Mouse (Mus musculus): ENCODE measurements around the gene Sbsn. TPM values are rescaled to one million over a fixed set of nuclear protein-coding genes. Genes with fewer than 3 reads are reported as not detected.

Sbsn gene
- polyA plus RNA-seq (2017; shearing (Covaris generic)): 1.1 TPM

GRCm38 (mm10) chr7:30751086-30751669, at the start of gene Sbsn:
Gene Sbsn (plus strand): TSS chr7:30751471.

GRCm38 (mm10) chr7:30711942-30712341, 39.3 kb upstream of the Sbsn start, which contains the start of gene Atp4a:
Gene Atp4a (plus strand): TSS chr7:30712209.

GRCm38 (mm10) chr7:30729396-30730063, 21.7 kb upstream of the Sbsn start, which contains the start of gene Tmem147:
Gene Tmem147 (minus strand): TSS chr7:30729540.

GRCm38 (mm10) chr7:30743617-30744016, 7.7 kb upstream of the Sbsn start, which contains the start of gene Gapdhs:
Gene Gapdhs (minus strand): TSS chr7:30743681.

GRCm38 (mm10) chr7:30763456-30763855, 12.2 kb downstream of the Sbsn start, which contains the start of gene Dmkn:
Gene Dmkn (plus strand): TSS chr7:30763756.

GRCm38 (mm10) chr7:30787377-30788022, 36.2 kb downstream of the Sbsn start, which contains the start of gene Krtdap:
Gene Krtdap (plus strand): TSS chr7:30787896.

Other genes starting within 250 kb of the Sbsn start
- 1.8 TPM for gene Arhgap33, start 216.4 kb upstream of the Sbsn start, polyA plus RNA-seq (2017; shearing (Covaris generic))
- 5.2 TPM for gene Hspb6, start 199.3 kb upstream of the Sbsn start, polyA plus RNA-seq (2017; shearing (Covaris generic))
- 10.0 TPM for gene Proser3, start 199.2 kb upstream of the Sbsn start, polyA plus RNA-seq (2017; shearing (Covaris generic))
- 117 TPM for gene Lin37, start 191.6 kb upstream of the Sbsn start, polyA plus RNA-seq (2017; shearing (Covaris generic))
- gene U2af1l4, start 188.2 kb upstream of the Sbsn start, polyA plus RNA-seq (2017; shearing (Covaris generic)): 68.8 TPM
- 97.7 TPM for gene Gm49396, start 188.1 kb upstream of the Sbsn start, polyA plus RNA-seq (2017; shearing (Covaris generic))
- 274 TPM for gene Psenen, start 187.8 kb upstream of the Sbsn start, polyA plus RNA-seq (2017; shearing (Covaris generic))
- gene Igflr1, start 186.0 kb upstream of the Sbsn start, polyA plus RNA-seq (2017; shearing (Covaris generic)): 171 TPM
- 8.9 TPM for gene Kmt2b, start 162.7 kb upstream of the Sbsn start, polyA plus RNA-seq (2017; shearing (Covaris generic))
- 15.6 TPM for gene Zbtb32, start 152.6 kb upstream of the Sbsn start, polyA plus RNA-seq (2017; shearing (Covaris generic))
- 0.65 TPM for gene Upk1a, start 138.6 kb upstream of the Sbsn start, polyA plus RNA-seq (2017; shearing (Covaris generic))
- 713 TPM for gene Cox6b1, start 125.3 kb upstream of the Sbsn start, polyA plus RNA-seq (2017; shearing (Covaris generic))
- not detected for gene Etv2, start 115.6 kb upstream of the Sbsn start, polyA plus RNA-seq (2017; shearing (Covaris generic))
- gene Rbm42, start 101.2 kb upstream of the Sbsn start, polyA plus RNA-seq (2017; shearing (Covaris generic)): 195 TPM
- gene Haus5, start 86.5 kb upstream of the Sbsn start, polyA plus RNA-seq (2017; shearing (Covaris generic)): 40.4 TPM
- not detected for gene Pmis2, start 79.9 kb upstream of the Sbsn start, polyA plus RNA-seq (2017; shearing (Covaris generic))
- gene 2200002J24Rik, start 52.5 kb upstream of the Sbsn start, polyA plus RNA-seq (2017; shearing (Covaris generic)): not detected
- gene Atp4a, start 39.3 kb upstream of the Sbsn start, polyA plus RNA-seq (2017; shearing (Covaris generic)): not detected
- gene Tmem147, start 21.9 kb upstream of the Sbsn start, polyA plus RNA-seq (2017; shearing (Covaris generic)): 133 TPM
- 0.63 TPM for gene Gapdhs, start 7.8 kb upstream of the Sbsn start, polyA plus RNA-seq (2017; shearing (Covaris generic))
- gene Dmkn, start 12.3 kb downstream of the Sbsn start, polyA plus RNA-seq (2017; shearing (Covaris generic)): not detected
- not detected for gene Krtdap, start 36.4 kb downstream of the Sbsn start, polyA plus RNA-seq (2017; shearing (Covaris generic))
- gene Ffar2, start 72.3 kb downstream of the Sbsn start, polyA plus RNA-seq (2017; shearing (Covaris generic)): 0.51 TPM
- gene Ffar3, start 104.7 kb downstream of the Sbsn start, polyA plus RNA-seq (2017; shearing (Covaris generic)): not detected
- gene Ffar1, start 110.1 kb downstream of the Sbsn start, polyA plus RNA-seq (2017; shearing (Covaris generic)): 0.06 TPM
- gene Cd22, start 128.9 kb downstream of the Sbsn start, polyA plus RNA-seq (2017; shearing (Covaris generic)): 14.0 TPM
- not detected for gene Mag, start 163.4 kb downstream of the Sbsn start, polyA plus RNA-seq (2017; shearing (Covaris generic))
- not detected for gene Hamp2, start 173.2 kb downstream of the Sbsn start, polyA plus RNA-seq (2017; shearing (Covaris generic))
- gene Hamp, start 192.6 kb downstream of the Sbsn start, polyA plus RNA-seq (2017; shearing (Covaris generic)): not detected
- gene Usf2, start 205.3 kb downstream of the Sbsn start, polyA plus RNA-seq (2017; shearing (Covaris generic)): 8.8 TPM
- gene Lsr, start 222.0 kb downstream of the Sbsn start, polyA plus RNA-seq (2017; shearing (Covaris generic)): 2.7 TPM
- gene Fam187b, start 222.3 kb downstream of the Sbsn start, polyA plus RNA-seq (2017; shearing (Covaris generic)): 0.72 TPM

Measured in CD4-positive, CD25-positive, alpha-beta regulatory T cell, adult 9 weeks (primary cell).